Mouse (Mus musculus): Measurements from ENCODE around the gene Lamp1.

DNA sequence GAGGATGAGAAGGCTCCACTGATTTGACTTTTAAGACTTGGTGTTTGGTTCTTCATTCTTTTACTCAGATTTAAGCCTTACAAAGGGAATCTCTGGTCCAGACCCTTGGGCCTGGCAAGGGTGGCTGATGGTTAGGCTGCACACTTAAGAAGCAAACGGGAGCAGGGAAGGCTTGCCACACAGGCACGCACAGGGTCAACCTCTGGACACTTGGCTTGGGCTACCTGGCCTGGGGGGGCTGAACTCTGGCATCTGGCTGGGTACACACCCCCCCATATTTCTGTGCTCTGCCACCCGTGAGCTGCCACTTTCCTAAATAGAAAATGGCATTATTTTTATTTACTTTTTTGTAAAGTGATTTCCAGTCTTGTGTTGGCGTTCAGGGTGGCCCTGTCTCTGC lies 15.8 kb downstream of the Lamp1 start:
- TF ChIP-seq CTCF (IDR thresholded peaks at IDR 0.05; ENCODE audit: control insufficient read depth, insufficient read depth, insufficient replicate concordance, low read depth, low read length) (no peak), POLR2A (IDR thresholded peaks at IDR 0.05; ENCODE audit: control insufficient read depth, low read depth, low read length) (no peak)
